9 mouse cellular contexts compared by ENCODE assay signal in genomic region chr10:82975806-82976205, GRCm38 (mm10).
"Had no signal": no experiment of that assay in that cellular context is flagged by ENCODE, and none has a peak within 500 bp of the region (broad histone marks: within the 10 kb centered on the region; RNA-seq: fewer than 3 reads in every experiment).

No protein-coding gene starts in this region.

- DNase-seq: kidney, adult 9 months; kidney, postnatal 14 days; kidney, postnatal 4 days; layer of hippocampus, adult 9-11 months; liver; lung, adult 18-20 months; lung, postnatal 10 days; lung, postnatal 36 days; thymus, postnatal 36 days had no signal
